Mouse (Mus musculus) frontal cortex, postnatal 10 days (tissue): ENCODE measurements at regions not wholly inside any gene's neighbourhood (a gene's known extent, or its start where the extent isn't known, plus 50 kb on each side); places are given as distances from the start of the nearest gene placed in this dataset.
"Not testable (repeated sequence)": the region's sequence is repeated elsewhere in the genome, so short reads cannot be mapped to it uniquely, and the experiment has no call there.

Experiments
- DNase-seq, 2 experiments: peaks; one replicate each; pipeline ENCODE4 v3.0.0; 2022; ENCODE audit warnings: low spot score in 2 of 2, mixed read lengths in 1 of 2

DNA sequence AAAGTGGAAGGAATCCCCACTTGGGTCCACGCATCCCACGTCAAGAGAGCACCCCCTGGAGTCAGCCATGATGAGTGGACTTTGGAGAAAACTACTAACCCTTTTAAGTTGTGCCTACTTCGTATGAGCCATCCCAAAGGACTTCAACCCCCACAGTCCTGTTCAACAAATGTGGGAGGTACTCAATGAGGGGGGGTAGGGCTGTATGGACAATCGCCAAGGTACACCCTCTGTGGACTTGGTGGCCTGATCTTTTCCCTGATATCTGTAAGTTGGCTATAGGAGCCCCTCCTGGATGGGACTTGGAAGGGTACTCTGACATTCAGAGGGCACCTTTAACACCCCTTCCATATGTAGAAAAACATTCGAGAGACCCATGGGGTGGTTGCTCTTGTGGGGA is 256.5 kb upstream of the Olfr161 start:
- DNase-seq = not testable (repeated sequence)

DNA sequence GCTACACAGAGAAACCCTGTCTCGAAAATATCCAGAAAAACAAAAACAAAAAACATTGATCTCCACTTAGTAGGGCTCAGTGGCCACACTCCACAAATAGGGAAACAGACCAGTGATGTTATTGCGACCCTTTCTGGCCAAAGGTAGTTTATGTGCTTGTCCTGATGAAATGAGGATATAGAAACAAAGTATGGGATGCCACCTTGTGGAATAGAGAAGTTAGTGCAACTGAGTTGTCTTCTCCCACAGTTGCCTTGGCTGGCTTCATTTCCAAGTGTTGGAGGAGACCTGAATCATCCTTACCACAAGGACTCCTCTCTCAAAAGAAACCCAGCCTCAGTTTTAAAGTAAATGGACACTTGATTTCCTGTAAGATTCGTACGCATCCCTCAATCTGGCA is 247.5 kb upstream of the Olfr161 start:
- not testable (repeated sequence) for DNase-seq

DNA sequence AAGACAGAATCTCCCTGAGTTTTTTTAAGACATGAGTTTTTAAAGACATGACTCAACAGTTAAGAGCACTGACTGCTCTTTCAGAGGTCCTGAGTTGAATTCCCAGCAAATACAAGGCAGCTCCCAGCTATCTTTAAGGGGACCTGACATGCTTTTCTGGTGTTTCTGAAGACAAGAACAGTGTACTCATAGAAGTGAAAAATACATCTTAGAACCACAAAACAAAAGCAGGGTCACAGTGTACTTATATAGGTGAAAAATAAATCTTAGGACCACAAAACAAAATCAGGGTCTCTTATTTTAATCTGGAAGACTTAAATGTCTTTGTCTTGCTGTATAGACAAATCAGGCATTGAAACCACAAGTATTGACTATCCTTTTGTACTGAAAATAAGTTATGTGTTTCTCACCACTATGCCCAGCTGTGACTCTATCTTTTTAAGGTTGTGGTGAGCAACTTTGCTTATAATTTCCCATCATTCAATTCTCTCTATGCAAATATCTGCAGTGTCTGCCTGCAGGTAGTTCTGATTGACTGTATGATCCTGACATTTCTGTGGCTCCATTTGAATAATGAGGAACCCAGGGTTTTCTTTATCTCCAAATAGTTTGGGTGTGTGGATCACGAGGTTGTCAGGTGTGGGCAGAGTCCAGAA is 246.0 kb upstream of the Olfr161 start:
- not testable (repeated sequence) for DNase-seq

DNA sequence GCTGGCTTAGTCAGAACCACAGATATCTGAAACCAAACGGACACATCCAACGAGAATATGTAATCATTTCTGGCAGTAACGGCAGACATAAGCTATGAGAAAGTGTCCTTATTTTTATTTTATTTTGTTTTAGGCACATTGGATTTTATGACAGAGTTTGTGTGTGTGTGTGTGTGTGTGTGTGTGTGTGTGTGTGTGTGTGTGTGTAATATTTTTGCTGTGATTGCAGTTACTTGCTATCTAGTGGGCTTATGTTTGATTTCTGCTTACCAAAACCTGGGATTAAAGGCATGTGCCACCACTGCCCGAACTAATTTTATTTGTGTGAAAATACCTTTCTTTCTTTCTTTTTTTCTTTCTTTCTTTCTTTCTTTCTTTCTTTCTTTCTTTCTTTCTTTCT is 241.5 kb upstream of the Olfr161 start:
- DNase-seq = not testable (repeated sequence)

DNA sequence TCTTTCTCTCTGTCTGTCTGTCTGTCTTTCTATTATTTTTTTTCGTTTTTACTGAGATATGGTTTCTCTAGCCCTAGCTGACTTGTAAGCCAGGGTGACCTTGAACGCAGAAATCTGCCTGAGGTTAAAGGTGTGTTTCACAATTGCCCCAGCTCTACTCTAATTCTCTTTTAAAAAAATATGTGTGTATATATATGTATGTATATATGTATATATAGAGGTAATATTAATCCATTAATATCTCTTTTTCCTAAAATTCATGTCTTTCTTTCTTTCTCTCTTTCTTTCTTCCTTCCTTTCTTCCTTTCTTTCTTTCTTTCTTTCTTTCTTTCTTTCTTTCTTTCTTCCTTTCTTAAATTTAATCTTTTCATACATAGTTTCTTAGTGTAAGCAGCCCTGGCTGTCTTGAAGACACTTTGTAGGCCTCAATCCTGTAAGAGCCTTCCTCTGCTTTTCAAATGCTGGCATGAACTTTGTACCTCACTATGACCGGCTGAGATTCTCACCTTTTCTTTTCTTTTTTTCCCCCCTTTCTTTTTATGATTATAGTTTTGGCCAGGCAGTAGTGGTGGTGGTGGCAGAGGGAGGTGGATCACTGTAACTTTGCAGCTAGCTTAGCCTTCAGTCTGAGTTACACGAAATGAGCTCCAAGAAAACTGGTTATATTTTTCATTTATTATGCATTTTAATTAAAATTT is 240.8 kb upstream of the Olfr161 start:
- DNase-seq = not testable (repeated sequence)

DNA sequence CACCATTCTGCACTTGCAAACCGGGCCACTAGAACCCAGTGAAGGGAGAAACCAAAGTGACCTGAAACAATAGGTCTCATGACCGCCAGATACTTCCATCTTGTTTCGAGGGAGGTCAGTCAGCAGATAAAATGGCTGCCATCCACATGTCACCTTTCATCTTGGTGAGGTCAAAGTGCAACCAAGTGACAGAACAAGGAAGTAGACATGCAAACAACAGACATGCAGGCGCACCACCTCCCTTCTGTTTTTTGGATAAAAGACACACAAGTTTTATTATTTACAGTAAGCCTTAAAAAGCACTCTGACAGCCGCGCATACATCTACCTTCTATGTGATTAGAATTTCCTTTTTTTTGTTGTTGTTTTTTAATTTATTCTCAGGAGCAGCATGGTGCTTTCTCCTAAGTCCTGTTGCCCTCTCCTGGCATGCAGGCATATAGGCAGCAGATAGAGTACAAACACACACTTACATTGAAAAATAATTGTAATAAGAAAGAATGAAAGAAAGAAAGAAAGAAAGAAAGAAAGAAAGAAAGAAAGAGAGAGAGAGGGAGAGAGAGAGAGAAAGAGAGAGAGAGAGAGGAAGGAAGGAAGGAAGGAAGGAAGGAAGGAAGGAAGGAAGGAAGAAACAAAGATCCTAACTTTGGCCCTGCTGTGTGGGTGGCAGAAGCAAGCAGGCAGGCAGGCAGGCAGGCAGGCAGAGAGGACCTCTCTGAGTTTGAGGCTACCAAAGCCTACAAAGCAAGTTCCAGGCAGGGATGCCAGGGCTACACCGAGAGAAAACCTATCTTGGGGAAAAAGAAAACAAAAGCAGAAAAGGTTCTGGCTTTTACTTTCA is 240.0 kb upstream of the Olfr161 start:
- DNase-seq = not testable (repeated sequence)

DNA sequence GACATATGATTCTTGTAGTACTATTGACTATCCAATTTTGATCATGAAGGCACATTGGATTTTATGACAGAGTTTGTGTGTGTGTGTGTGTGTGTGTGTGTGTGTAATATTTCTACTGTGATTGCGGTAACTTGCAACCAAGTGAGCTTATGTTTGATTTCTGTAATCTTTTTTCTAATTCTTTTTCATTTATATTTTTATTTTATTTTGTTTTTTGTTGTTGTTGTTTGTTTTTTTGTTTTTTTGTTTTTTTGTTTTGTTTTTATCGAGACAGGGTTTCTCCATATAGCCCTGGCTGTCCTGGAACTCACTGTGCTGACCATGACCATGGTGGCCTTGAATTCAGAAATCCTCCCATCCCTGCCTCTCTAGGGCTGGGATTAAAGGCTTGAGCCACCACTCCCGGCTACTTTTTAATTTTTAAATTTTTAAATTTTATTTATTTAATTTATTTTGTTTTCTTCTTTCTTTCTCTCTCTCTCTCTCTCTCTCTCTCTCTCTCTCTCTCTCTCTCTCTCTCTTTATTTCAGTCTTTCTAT is 239.3 kb upstream of the Olfr161 start:
- DNase-seq = peak in 1 of 2 experiments; percentile 10
